Mouse (Mus musculus) ES-E14 (cell line): ENCODE results near the gene Tcf23. TPM values are rescaled to one million over a fixed set of nuclear protein-coding genes. Genes with fewer than 3 reads are reported as not detected.

ENCODE experiments used
- DNase-seq: peaks from one replicate; pipeline ENCODE4 v3.0.0-alpha.2; 2013; ENCODE audit warnings: low read depth, low spot score
- H3K27ac ChIP-seq: 2 replicates; pipeline ENCODE4 v1.5.1; 2012; ENCODE audit warnings: low read depth, mild to moderate bottlenecking, low read length, moderate library complexity, mixed read lengths; ENCODE audit not compliant: poor library complexity, insufficient read depth, severe bottlenecking
- H3K36me3 ChIP-seq: 2 replicates; pipeline ENCODE4 v1.6.1; 2012; ENCODE audit warnings: mild to moderate bottlenecking, low read length, moderate library complexity, mixed read lengths; ENCODE audit not compliant: control insufficient read depth, poor library complexity, insufficient read depth, severe bottlenecking
- H3K4me1 ChIP-seq, 2 experiments: fragments of 150-350 bp in 1 of 2; sonication (generic) in 1 of 2; 2 replicates each; pipeline ENCODE4 v1.6.1; 2012; ENCODE audit warnings: low read length in 2 of 2, mild to moderate bottlenecking in 1 of 2, mixed read lengths in 1 of 2; ENCODE audit not compliant: control insufficient read depth in 2 of 2, insufficient read depth in 2 of 2, poor library complexity in 1 of 2
- H3K4me3 ChIP-seq, 2 experiments: fragments of 150-350 bp in 1 of 2; sonication (generic) in 1 of 2; 2 replicates each; pipeline ENCODE4 v1.5.1; 2012; ENCODE audit warnings: low read length in 2 of 2, low read depth in 1 of 2, mild to moderate bottlenecking in 1 of 2, mixed read lengths in 1 of 2; ENCODE audit not compliant: insufficient read depth in 1 of 2, poor library complexity in 1 of 2, severe bottlenecking in 1 of 2
- H3K9ac ChIP-seq: 2 replicates; pipeline ENCODE4 v1.6.1; 2012; ENCODE audit warnings: low read depth, mild to moderate bottlenecking, low read length, mixed read lengths; ENCODE audit not compliant: poor library complexity, insufficient read depth, severe bottlenecking
- H3K9me3 ChIP-seq: fragments of 150-350 bp; sonication (generic); 2 replicates; pipeline ENCODE4 v1.6.1; 2012; ENCODE audit warnings: low read depth, mild to moderate bottlenecking, low read length; ENCODE audit not compliant: control insufficient read depth, insufficient read depth
- CHD2 ChIP-seq: IDR thresholded peaks from 2 replicates; pipeline ENCODE4 v1.6.1; 2014; ENCODE audit warnings: mild to moderate bottlenecking, low read depth, low read length, inconsistent platforms
- HCFC1 ChIP-seq: IDR thresholded peaks from 2 replicates; pipeline ENCODE4 v1.6.1; 2012; ENCODE audit warnings: low read length, inconsistent platforms, borderline replicate concordance; ENCODE audit not compliant: insufficient read depth
- MAFK ChIP-seq: IDR thresholded peaks from 2 replicates; pipeline ENCODE4 v1.6.1; 2014; ENCODE audit warnings: mild to moderate bottlenecking, low read depth, low read length, inconsistent platforms; ENCODE audit not compliant: insufficient read depth
- ZC3H11A ChIP-seq: IDR thresholded peaks from 2 replicates; pipeline ENCODE4 v1.6.1; 2012; ENCODE audit warnings: low read depth, mild to moderate bottlenecking, inconsistent platforms, low read length, borderline replicate concordance
- ZNF384 ChIP-seq: IDR thresholded peaks from 2 replicates; pipeline ENCODE4 v1.6.1; 2012; ENCODE audit warnings: low read depth, low read length, inconsistent platforms
- in situ Hi-C, 2 experiments: fragments of 600-800 bp; cut with MboI; formaldehyde crosslinking; loops; one replicate each; pipeline ENCODE4 v1.15.1; 2025; ENCODE audit warnings: low sequenced_read_pairs in 2 of 2, inconsistent platforms in 1 of 2; ENCODE audit not compliant: unreplicated experiment in 2 of 2
- total RNA-seq: library from RNA; depleted of rRNA; stranded (reverse); fragments of 300-350 nt; gene quantifications from 2 replicates; pipeline ENCODE4 v1.2.3, GENCODE M21; 2012

The Tcf23 gene
- total RNA-seq, 1 experiment, result 0.27 TPM

DNA sequence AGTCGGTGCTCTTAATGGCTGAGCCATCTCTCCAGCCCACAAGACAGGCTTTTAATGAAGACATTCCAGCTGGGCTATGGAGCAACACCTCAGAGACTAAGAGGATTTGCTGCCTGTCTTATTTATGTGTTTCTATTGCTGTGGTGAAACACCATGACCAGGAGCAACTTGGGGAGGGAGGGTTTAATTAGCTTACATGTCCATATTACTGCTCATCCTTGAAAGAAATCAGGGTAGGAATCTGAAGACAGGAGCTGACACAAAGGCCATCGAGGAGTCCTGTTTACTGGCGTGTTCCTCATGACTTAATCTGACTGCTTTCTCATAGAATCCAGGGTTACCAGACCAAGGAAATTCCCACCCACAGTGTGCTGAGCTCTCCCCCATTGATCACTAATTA, 4.5 kb upstream of the Tcf23 start:
- no peak for TF ChIP-seq ZC3H11A
- no peak for TF ChIP-seq MAFK
- TF ChIP-seq HCFC1, result no peak
- TF ChIP-seq CHD2, result no peak
- no peak for TF ChIP-seq ZNF384

DNA sequence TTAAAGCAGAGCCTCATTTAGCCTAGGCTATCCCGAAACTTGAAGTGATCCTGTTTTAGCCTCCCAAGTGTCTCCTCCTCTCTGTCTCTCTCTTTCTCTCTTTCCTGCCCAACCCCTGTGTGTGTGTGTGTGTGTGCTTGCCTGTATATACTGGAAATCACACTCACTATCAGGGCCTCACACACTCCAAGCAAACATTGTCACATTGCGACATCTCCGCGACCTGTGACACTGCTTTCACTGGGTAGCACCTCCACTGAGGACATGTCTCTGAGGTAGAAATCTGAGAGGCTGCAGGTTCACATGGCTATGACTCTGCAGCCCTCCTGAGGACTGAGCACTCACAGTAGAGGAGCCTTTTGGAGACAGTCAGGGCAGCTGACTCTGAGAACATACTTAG, 2.3 kb upstream of the Tcf23 start:
- Histone ChIP-seq H3K4me3 (no peak overlapping the region), H3K36me3 (no peaks in the 10 kb centered on the region), H3K27ac (no peak overlapping the region), H3K9ac (no peak overlapping the region), H3K9me3 (no peaks in the 10 kb centered on the region), H3K4me1 (no peaks in the 10 kb centered on the region)
- TF ChIP-seq ZC3H11A, result no peak
- TF ChIP-seq CHD2, result no peak
- TF ChIP-seq MAFK, result no peak
- no peak for TF ChIP-seq HCFC1
- TF ChIP-seq ZNF384, result no peak
- in situ Hi-C loops, result no loop called here
- DNase-seq, result no peak

More for the DNA sequence above, 4.5 kb upstream of the Tcf23 start:
- Histone ChIP-seq H3K27ac (no peak overlapping the region), H3K4me3 (no peak overlapping the region), H3K9me3 (no peaks in the 10 kb centered on the region), H3K36me3 (0 out of 2 replicates have a peak, but pooled peaks cover under 1% of the 10 kb centered on the region), H3K9ac (no peak overlapping the region), H3K4me1 (no peaks in the 10 kb centered on the region)
- DNase-seq, result no peak
- in situ Hi-C loops, result no loop called here

DNA sequence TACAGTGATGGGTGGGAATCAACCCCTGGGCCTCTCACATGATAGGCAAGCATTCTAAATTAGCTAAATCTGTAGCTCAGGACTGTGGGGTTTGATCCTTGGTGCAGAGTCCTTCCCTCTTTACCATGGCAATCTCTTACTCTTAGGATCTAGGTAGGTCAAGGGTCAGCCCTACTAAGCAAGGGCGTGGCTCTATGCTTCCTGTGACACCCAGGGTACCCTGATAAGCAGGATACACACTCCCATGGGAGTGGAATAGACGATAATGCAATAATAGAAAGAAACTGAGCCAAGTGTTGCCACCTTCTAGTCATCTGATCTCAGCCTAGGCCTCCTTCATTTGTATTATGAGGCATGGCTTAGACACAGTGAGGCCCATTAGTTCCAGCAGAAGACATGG, 978 bp downstream of the Tcf23 start:
- no peak for TF ChIP-seq ZC3H11A
- TF ChIP-seq ZNF384, result no peak
- TF ChIP-seq MAFK, result no peak
- no peak for TF ChIP-seq HCFC1
- TF ChIP-seq CHD2, result no peak
- in situ Hi-C loops, result no loop called here
- no peaks in the 10 kb centered on the region for H3K36me3 ChIP-seq
- no peak overlapping the region for H3K4me3 ChIP-seq
- DNase-seq, result no peak
- H3K9me3 ChIP-seq, result no peaks in the 10 kb centered on the region
- no peak overlapping the region for H3K9ac ChIP-seq
- H3K27ac ChIP-seq, result no peak overlapping the region
- H3K4me1 ChIP-seq, result no peaks in the 10 kb centered on the region

DNA sequence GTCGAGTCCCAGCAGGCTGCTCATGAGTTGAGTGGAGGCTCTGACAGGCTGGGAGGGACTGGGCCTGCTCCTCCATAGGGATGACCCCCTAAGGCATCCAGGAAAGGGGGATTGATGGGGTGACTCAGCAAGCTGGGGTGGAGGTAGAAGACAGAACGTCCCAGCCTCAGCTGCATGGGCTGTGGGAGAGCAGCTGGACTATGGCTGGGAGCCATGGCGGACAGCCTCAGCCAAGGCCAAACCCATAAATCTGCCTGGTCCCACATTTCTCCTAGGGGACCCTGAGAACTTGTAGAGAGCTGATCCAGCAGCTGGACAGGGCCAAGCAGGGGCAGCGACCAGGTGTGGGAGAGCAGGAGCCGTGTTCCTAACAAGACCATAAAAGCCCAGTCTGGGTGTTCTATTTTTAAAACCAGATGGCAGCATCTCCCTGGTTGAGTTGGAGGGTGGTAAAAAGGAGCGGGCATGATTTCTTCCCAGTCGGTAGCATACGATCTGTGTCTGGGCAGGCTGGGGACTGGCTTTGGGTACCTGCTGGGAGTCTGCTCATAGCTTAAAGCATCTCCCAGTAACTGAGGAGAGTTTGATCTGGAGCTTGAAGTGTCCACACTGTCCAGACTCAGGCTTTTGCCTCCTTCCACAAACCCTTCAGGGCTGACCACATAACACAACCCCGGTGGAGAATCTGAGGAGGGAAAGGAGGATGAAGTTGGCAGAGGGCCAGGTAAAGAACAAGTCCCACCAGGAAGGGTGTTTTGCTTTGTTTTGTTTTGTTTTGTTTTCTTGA, 6.6 kb downstream of the Tcf23 start:
- Histone ChIP-seq H3K4me3 (no peak overlapping the region), H3K9me3 (no peaks in the 10 kb centered on the region), H3K4me1 (no peaks in the 10 kb centered on the region), H3K27ac (no peak overlapping the region), H3K36me3 (no peaks in the 10 kb centered on the region), H3K9ac (no peak overlapping the region)
- no peak for DNase-seq
- in situ Hi-C loops, result no loop called here
- TF ChIP-seq CHD2 (no peak), ZC3H11A (no peak), MAFK (no peak), HCFC1 (no peak), ZNF384 (no peak)

DNA sequence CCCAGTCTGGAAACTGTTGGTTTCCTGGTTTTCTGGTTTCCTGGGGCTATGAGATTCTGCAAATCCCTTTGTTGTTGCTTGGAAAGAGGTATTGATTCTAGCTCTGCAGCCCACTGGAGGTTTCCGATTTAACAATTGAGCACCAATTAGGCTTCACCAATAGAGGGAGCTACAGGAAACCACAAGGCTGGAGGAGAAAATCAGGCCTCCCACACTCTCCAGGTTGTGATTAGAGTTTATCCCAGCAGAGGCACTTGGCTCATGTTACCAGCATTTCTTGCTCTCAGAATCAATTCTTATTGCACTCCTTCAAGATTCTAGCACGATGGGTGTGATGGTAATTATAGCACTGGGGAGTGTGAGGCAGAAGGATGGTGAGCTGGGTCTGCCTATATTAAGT, 13.9 kb downstream of the Tcf23 start:
- Histone ChIP-seq H3K4me3 (no peak overlapping the region), H3K27ac (no peak overlapping the region), H3K9me3 (no peaks in the 10 kb centered on the region), H3K36me3 (no peaks in the 10 kb centered on the region), H3K4me1 (no peaks in the 10 kb centered on the region), H3K9ac (no peak overlapping the region)
- TF ChIP-seq MAFK, result no peak
- TF ChIP-seq CHD2, result no peak
- DNase-seq, result peak; percentile 43
- in situ Hi-C loops, result no loop called here
